Mouse (Mus musculus): Measurements from ENCODE around the gene Rs1. TPM values are rescaled to one million over a fixed set of nuclear protein-coding genes. Genes with fewer than 3 reads are reported as not detected.

The Rs1 gene
- total RNA-seq (2021) (under 1 TPM; 0.10 to 0.23 TPM), polyA plus RNA-seq (2012; rRNA removed) (0.12 and 0.15 TPM in 2 replicates)
- long read RNA-seq: 0 reads

- Histone ChIP-seq H3K4me1 (ENCODE audit: control insufficient read depth, insufficient read depth, low read length) (no peaks in the 10 kb centered on the region), H3K27me3 (ENCODE audit: control insufficient read depth, insufficient read depth, low read length) (no peaks in the 10 kb centered on the region), H3K9ac (ENCODE audit: low read depth, low read length) (no peak within 1 kb of the TSS), H3K27ac (peak within 1 kb of the TSS; percentile 57), H3K79me2 (replicated peaks; ENCODE audit: control insufficient read depth, insufficient read depth, low read length) (no peaks in the 10 kb centered on the region), H3K36me3 (ENCODE audit: control insufficient read depth, insufficient read depth, low read length) (peaks cover 1% of the 10 kb centered on the region; the same call in 1 of the 2 replicates), H3K4me3 (peak within 1 kb of the TSS; percentile 49)
- intact Hi-C loops (cut with DNase I): loop anchor here (2.0 to 10.0 kb wide), 4 partner anchors 183 to 633 kb away; partner anchors contain the start of genes Cdkl5, Pdha1 and Phka2
- TF ChIP-seq EP300 (IDR thresholded peaks at IDR 0.05; ENCODE audit: insufficient read depth, low read depth, low read length) (no peak), CTCF (IDR thresholded peaks at IDR 0.05) (no peak), POLR2A (IDR thresholded peaks at IDR 0.05; ENCODE audit: insufficient read depth, low read depth, low read length) (no peak)
- no peak for DNase-seq
- WGBS: 85% methylated on average over 2 of the region's 2 CpGs
Measured at GRCm38 (mm10) chrX:160767713-160768112, at the start of gene Rs1. Rs1 (plus strand) TSS chrX:160768013.

- DNase-seq: no peak
- TF ChIP-seq POLR2A (IDR thresholded peaks at IDR 0.05; ENCODE audit: insufficient read depth, low read depth, low read length) (no peak), CTCF (IDR thresholded peaks at IDR 0.05) (no peak), EP300 (IDR thresholded peaks at IDR 0.05; ENCODE audit: insufficient read depth, low read depth, low read length) (no peak)
- H3K36me3 ChIP-seq (ENCODE audit: control insufficient read depth, insufficient read depth, low read length): no peaks in the 10 kb centered on the region
- no peaks in the 10 kb centered on the region for H3K27me3 ChIP-seq (ENCODE audit: control insufficient read depth, insufficient read depth, low read length)
- no peaks in the 10 kb centered on the region for H3K4me1 ChIP-seq (ENCODE audit: control insufficient read depth, insufficient read depth, low read length)
- WGBS: 73% methylated on average over 5 of the region's 5 CpGs
- H3K27ac ChIP-seq: no peak within 1 kb of the TSS
- no peak within 1 kb of the TSS for H3K4me3 ChIP-seq
- no peaks in the 10 kb centered on the region for H3K79me2 ChIP-seq (replicated peaks; ENCODE audit: control insufficient read depth, insufficient read depth, low read length)
- H3K9ac ChIP-seq (ENCODE audit: low read depth, low read length): no peak within 1 kb of the TSS
- intact Hi-C loops (cut with DNase I): no loop called here
Measured at GRCm38 (mm10) chrX:160735650-160736049, 32.2 kb upstream of the Rs1 start, which contains the start of gene Ppef1. Ppef1 (minus strand) TSS chrX:160735765.

GRCm38 (mm10) chrX:160745399-160745798, 22.4 kb upstream of the Rs1 start:
- 58% methylated on average over 1 of the region's 1 CpGs for WGBS
- TF ChIP-seq POLR2A (IDR thresholded peaks at IDR 0.05; ENCODE audit: insufficient read depth, low read depth, low read length): no peak
- TF ChIP-seq EP300 (IDR thresholded peaks at IDR 0.05; ENCODE audit: insufficient read depth, low read depth, low read length): no peak
- no peak for TF ChIP-seq CTCF (IDR thresholded peaks at IDR 0.05)
- H3K4me3 ChIP-seq: no peak overlapping the region
- H3K79me2 ChIP-seq (replicated peaks; ENCODE audit: control insufficient read depth, insufficient read depth, low read length): no peaks in the 10 kb centered on the region
- DNase-seq: no peak
- no peaks in the 10 kb centered on the region for H3K36me3 ChIP-seq (ENCODE audit: control insufficient read depth, insufficient read depth, low read length)
- no peaks in the 10 kb centered on the region for H3K27me3 ChIP-seq (ENCODE audit: control insufficient read depth, insufficient read depth, low read length)
- no peak overlapping the region for H3K9ac ChIP-seq (ENCODE audit: low read depth, low read length)
- H3K4me1 ChIP-seq (ENCODE audit: control insufficient read depth, insufficient read depth, low read length): no peaks in the 10 kb centered on the region
- H3K27ac ChIP-seq: no peak overlapping the region
- intact Hi-C loops (cut with DNase I): no loop called here

GRCm38 (mm10) chrX:160748653-160749052, 19.2 kb upstream of the Rs1 start:
- Histone ChIP-seq H3K79me2 (replicated peaks; ENCODE audit: control insufficient read depth, insufficient read depth, low read length) (no peaks in the 10 kb centered on the region), H3K4me3 (no peak overlapping the region), H3K9ac (ENCODE audit: low read depth, low read length) (no peak overlapping the region), H3K27ac (no peak overlapping the region), H3K36me3 (ENCODE audit: control insufficient read depth, insufficient read depth, low read length) (no peaks in the 10 kb centered on the region), H3K27me3 (ENCODE audit: control insufficient read depth, insufficient read depth, low read length) (no peaks in the 10 kb centered on the region), H3K4me1 (ENCODE audit: control insufficient read depth, insufficient read depth, low read length) (no peaks in the 10 kb centered on the region)
- TF ChIP-seq POLR2A (IDR thresholded peaks at IDR 0.05; ENCODE audit: insufficient read depth, low read depth, low read length): no peak
- no peak for TF ChIP-seq EP300 (IDR thresholded peaks at IDR 0.05; ENCODE audit: insufficient read depth, low read depth, low read length)
- no peak for TF ChIP-seq CTCF (IDR thresholded peaks at IDR 0.05)
- WGBS: 61% methylated on average over 1 of the region's 1 CpGs
- intact Hi-C loops (cut with DNase I): no loop called here
- no peak for DNase-seq

- intact Hi-C loops (cut with DNase I): no loop called here
- WGBS: 89% methylated on average over 8 of the region's 8 CpGs
Measured at GRCm38 (mm10) chrX:160750808-160751207, 17.0 kb upstream of the Rs1 start.

GRCm38 (mm10) chrX:160765389-160766232, 2.2 kb upstream of the Rs1 start:
- Histone ChIP-seq H3K4me1 (ENCODE audit: control insufficient read depth, insufficient read depth, low read length) (no peaks in the 10 kb centered on the region), H3K27me3 (ENCODE audit: control insufficient read depth, insufficient read depth, low read length) (no peaks in the 10 kb centered on the region), H3K79me2 (replicated peaks; ENCODE audit: control insufficient read depth, insufficient read depth, low read length) (no peaks in the 10 kb centered on the region), H3K9ac (ENCODE audit: low read depth, low read length) (no peak overlapping the region; the same call in 1 of the 2 replicates), H3K36me3 (ENCODE audit: control insufficient read depth, insufficient read depth, low read length) (peaks cover 1% of the 10 kb centered on the region; the same call in 1 of the 2 replicates), H3K4me3 (peak overlapping the region; percentile 49), H3K27ac (peak overlapping the region; percentile 67)
- no peak for TF ChIP-seq CTCF (IDR thresholded peaks at IDR 0.05)
- TF ChIP-seq EP300 (IDR thresholded peaks at IDR 0.05; ENCODE audit: insufficient read depth, low read depth, low read length): 0 out of 2 replicates have a peak, but pooled peaks have one; percentile 48
- DNase-seq: peak; percentile 89 to 93
- 26% methylated on average over 30 of the region's 30 CpGs for WGBS
- intact Hi-C loops (cut with DNase I): loop anchor here (2.0 to 10.0 kb wide), 4 partner anchors 181 to 631 kb away; partner anchors contain the start of genes Cdkl5, Pdha1 and Phka2

More at GRCm38 (mm10) chrX:160750808-160751207, 17.0 kb upstream of the Rs1 start:
- H3K9ac ChIP-seq (ENCODE audit: low read depth, low read length): no peak overlapping the region
- H3K79me2 ChIP-seq (replicated peaks; ENCODE audit: control insufficient read depth, insufficient read depth, low read length): no peaks in the 10 kb centered on the region
- H3K27ac ChIP-seq: no peak overlapping the region
- H3K4me3 ChIP-seq: no peak overlapping the region
- DNase-seq: no peak
- no peaks in the 10 kb centered on the region for H3K4me1 ChIP-seq (ENCODE audit: control insufficient read depth, insufficient read depth, low read length)
- no peak for TF ChIP-seq CTCF (IDR thresholded peaks at IDR 0.05)
- no peak for TF ChIP-seq EP300 (IDR thresholded peaks at IDR 0.05; ENCODE audit: insufficient read depth, low read depth, low read length)
- TF ChIP-seq POLR2A (IDR thresholded peaks at IDR 0.05; ENCODE audit: insufficient read depth, low read depth, low read length): no peak
- no peaks in the 10 kb centered on the region for H3K36me3 ChIP-seq (ENCODE audit: control insufficient read depth, insufficient read depth, low read length)
- no peaks in the 10 kb centered on the region for H3K27me3 ChIP-seq (ENCODE audit: control insufficient read depth, insufficient read depth, low read length)

Measured in heart, adult 2 months (tissue).